Mouse (Mus musculus) heart, adult 2 months (tissue): ENCODE measurements around the gene Klhl36. TPM values are rescaled to one million over a fixed set of nuclear protein-coding genes. Genes with fewer than 3 reads are reported as not detected.

Experiments used
- DNase-seq, 2 experiments: peaks; one replicate each; pipeline ENCODE4 v3.0.0; 2021
- H3K27ac ChIP-seq: fragments of 200-600 bp; 2 replicates; pipeline ENCODE4 v1.8.1; 2022
- H3K27me3 ChIP-seq: fragments of 200-500 bp; 2 replicates; pipeline ENCODE4 v1.6.1; 2012; ENCODE audit warnings: mild to moderate bottlenecking, low read length, inconsistent platforms, mixed read lengths; ENCODE audit not compliant: control insufficient read depth, insufficient read depth
- H3K36me3 ChIP-seq: fragments of 200-500 bp; 2 replicates; pipeline ENCODE4 v1.6.1; 2012; ENCODE audit warnings: low read length, inconsistent platforms; ENCODE audit not compliant: control insufficient read depth, insufficient read depth
- H3K4me1 ChIP-seq: fragments of 200-500 bp; 2 replicates; pipeline ENCODE4 v1.6.1; 2011; ENCODE audit warnings: low read length; ENCODE audit not compliant: control insufficient read depth, insufficient read depth
- H3K4me3 ChIP-seq: fragments of 200-600 bp; 2 replicates; pipeline ENCODE4 v1.8.1; 2022
- H3K79me2 ChIP-seq: fragments of 200-500 bp; replicated peaks from 2 replicates; pipeline ENCODE4 v1.6.1; 2012; ENCODE audit warnings: mild to moderate bottlenecking, inconsistent platforms, low read length, moderate library complexity, mixed read lengths; ENCODE audit not compliant: control insufficient read depth, insufficient read depth
- H3K9ac ChIP-seq: fragments of 200-500 bp; 2 replicates; pipeline ENCODE4 v1.6.1; 2012; ENCODE audit warnings: low read depth, mild to moderate bottlenecking, control low read depth, inconsistent platforms, low read length, mixed read lengths
- CTCF ChIP-seq: fragments of 200-600 bp; IDR thresholded peaks from 2 replicates; pipeline ENCODE4 v1.8.1; 2022; ENCODE audit warnings: antibody characterized with exemption, mild to moderate bottlenecking, moderate library complexity
- EP300 ChIP-seq: fragments of 200-500 bp; IDR thresholded peaks from 2 replicates; pipeline ENCODE4 v1.6.1; 2011; ENCODE audit warnings: low read depth, low read length, control low read depth; ENCODE audit not compliant: insufficient read depth
- POLR2A ChIP-seq: fragments of 200-500 bp; IDR thresholded peaks from 2 replicates; pipeline ENCODE4 v1.6.1; 2011; ENCODE audit warnings: mild to moderate bottlenecking, low read depth, low read length, control low read depth; ENCODE audit not compliant: insufficient read depth
- WGBS: fragments of 180-500 bp; shearing (Covaris S2); methylation state at CpG from one replicate; pipeline ENCODE4 v1.1.7; 2018; 5-methylcytosine and 5-hydroxymethylcytosine counted together
- intact Hi-C: fragments of 180-260 bp; cut with DNase I; formaldehyde crosslinking; loops from one replicate; pipeline ENCODE4 v1.15.1; 2025
- polyA plus RNA-seq: library from polyadenylated mRNA; depleted of rRNA; stranded (reverse); fragments of >200 nt; gene quantifications from 2 replicates; pipeline ENCODE4 v1.2.3, GENCODE M21; 2012; rRNA removed
- total RNA-seq, 2 experiments: library from RNA; stranded (reverse); gene quantifications; 2 replicates each; pipeline ENCODE4 v1.2.3; 2021

The Klhl36 gene
- total and polyA plus RNA-seq, 3 experiments: 2.6 to 5.7 (median 2.7) TPM

DNA sequence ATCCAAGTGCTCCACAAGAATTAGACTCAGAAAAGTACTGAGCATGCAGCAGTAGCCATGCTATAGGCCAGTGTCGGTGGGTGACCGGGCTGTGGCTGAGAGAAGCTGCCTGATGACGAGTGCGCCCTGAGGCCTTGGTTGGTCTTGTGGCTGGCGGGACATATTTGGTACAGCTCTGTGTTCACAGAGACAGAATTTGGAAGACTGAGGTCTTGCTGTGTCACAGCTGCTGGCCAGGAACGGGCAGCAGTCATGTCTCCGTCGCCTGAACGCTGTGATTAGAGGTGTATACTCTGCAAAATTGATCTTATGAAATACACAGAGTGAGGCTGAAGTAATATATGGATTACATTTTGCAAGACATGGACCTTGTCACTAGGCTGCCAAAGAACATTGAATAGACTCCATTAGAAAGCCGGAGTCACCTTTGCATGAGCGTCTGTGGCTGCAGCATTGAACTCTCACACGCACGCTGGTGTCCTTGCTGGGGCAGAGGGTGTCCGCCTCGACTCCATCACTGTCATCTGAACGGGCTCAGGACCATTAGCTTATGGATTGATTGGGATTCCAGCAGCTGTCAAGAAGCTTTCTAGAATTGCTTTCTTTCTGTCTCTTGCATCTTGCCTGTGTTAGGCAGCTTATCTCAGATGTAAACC, 54.3 kb downstream of the Klhl36 start:
- intact Hi-C loops: no loop called here
- Histone ChIP-seq H3K9ac (no peak overlapping the region), H3K79me2 (peaks cover 6% of the 10 kb centered on the region), H3K36me3 (peaks cover 5% of the 10 kb centered on the region; the same call in 1 of the 2 replicates), H3K4me1 (peaks cover 10% of the 10 kb centered on the region), H3K27me3 (no peaks in the 10 kb centered on the region), H3K27ac (no peak overlapping the region), H3K4me3 (no peak overlapping the region)
- no peak for DNase-seq
- TF ChIP-seq POLR2A (no peak), EP300 (no peak), CTCF (no peak)
- WGBS: 69% methylated on average over 16 of the region's 16 CpGs

GRCm38 (mm10) chr8:119917415-119917814, 55.3 kb downstream of the Klhl36 start:
- peaks cover 11% of the 10 kb centered on the region for H3K4me1 ChIP-seq
- 86% methylated on average over 3 of the region's 3 CpGs for WGBS
- intact Hi-C loops: no loop called here
- no peak for DNase-seq
- H3K36me3 ChIP-seq: no peaks in the 10 kb centered on the region
- H3K4me3 ChIP-seq: no peak overlapping the region
- H3K27me3 ChIP-seq: no peaks in the 10 kb centered on the region
- TF ChIP-seq CTCF: no peak
- no peak for TF ChIP-seq POLR2A
- no peak for TF ChIP-seq EP300
- no peak overlapping the region for H3K9ac ChIP-seq
- H3K79me2 ChIP-seq: peaks cover 6% of the 10 kb centered on the region
- H3K27ac ChIP-seq: no peak overlapping the region

GRCm38 (mm10) chr8:119918155-119918567, 56.1 kb downstream of the Klhl36 start:
- H3K9ac ChIP-seq: no peak overlapping the region
- H3K4me1 ChIP-seq: peaks cover 9% of the 10 kb centered on the region
- H3K79me2 ChIP-seq: peaks cover 6% of the 10 kb centered on the region
- H3K27me3 ChIP-seq: no peaks in the 10 kb centered on the region
- no peak overlapping the region for H3K4me3 ChIP-seq
- intact Hi-C loops: no loop called here
- 14% methylated on average over 1 of the region's 1 CpGs for WGBS
- no peak overlapping the region for H3K27ac ChIP-seq
- no peaks in the 10 kb centered on the region for H3K36me3 ChIP-seq
- TF ChIP-seq CTCF (no peak), POLR2A (no peak), EP300 (no peak)
- no peak for DNase-seq

DNA sequence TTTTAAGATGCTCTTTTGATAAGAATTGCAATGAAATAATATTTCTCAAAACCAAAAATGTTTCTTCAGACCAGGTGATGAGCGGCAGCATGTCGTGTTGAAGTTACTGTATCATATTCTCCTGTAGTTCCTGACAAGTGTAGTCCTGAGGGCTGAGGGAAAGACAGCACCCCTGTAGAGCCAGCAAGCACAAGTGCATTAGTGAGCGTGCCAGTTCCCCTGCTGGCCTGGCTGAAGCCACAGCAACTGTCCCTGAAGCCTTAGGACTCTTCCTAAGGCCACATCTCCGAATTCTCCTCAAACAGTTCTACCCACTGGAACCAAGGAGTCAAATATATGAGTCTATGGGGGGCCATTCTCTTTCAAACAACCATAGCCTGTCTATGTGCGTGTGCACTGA, 61.2 kb downstream of the Klhl36 start:
- Histone ChIP-seq H3K4me3 (no peak overlapping the region), H3K79me2 (peaks cover 7% of the 10 kb centered on the region), H3K27ac (no peak overlapping the region), H3K36me3 (no peaks in the 10 kb centered on the region), H3K9ac (no peak overlapping the region), H3K27me3 (no peaks in the 10 kb centered on the region), H3K4me1 (peaks cover 8% of the 10 kb centered on the region)
- TF ChIP-seq POLR2A: no peak
- TF ChIP-seq EP300: no peak
- no peak for TF ChIP-seq CTCF
- intact Hi-C loops: no loop called here
- WGBS: 89% methylated on average over 5 of the region's 5 CpGs
- DNase-seq: no peak

- no peak overlapping the region for H3K4me3 ChIP-seq
- peaks cover 10% of the 10 kb centered on the region for H3K79me2 ChIP-seq
- 89% methylated on average over 4 of the region's 4 CpGs for WGBS
- H3K27me3 ChIP-seq: no peaks in the 10 kb centered on the region
- no peak for DNase-seq
- H3K4me1 ChIP-seq: peaks cover 8% of the 10 kb centered on the region
- no peak overlapping the region for H3K9ac ChIP-seq
- H3K36me3 ChIP-seq: no peaks in the 10 kb centered on the region
- H3K27ac ChIP-seq: no peak overlapping the region
- TF ChIP-seq CTCF (no peak), EP300 (no peak)
- intact Hi-C loops: loop anchor here (5.0 kb wide), 1 partner anchor 228 kb away; no protein-coding TSS in a partner anchor
These were observed 63.4 kb downstream of the Klhl36 start for GRCm38 (mm10) chr8:119925428-119925827.

DNA sequence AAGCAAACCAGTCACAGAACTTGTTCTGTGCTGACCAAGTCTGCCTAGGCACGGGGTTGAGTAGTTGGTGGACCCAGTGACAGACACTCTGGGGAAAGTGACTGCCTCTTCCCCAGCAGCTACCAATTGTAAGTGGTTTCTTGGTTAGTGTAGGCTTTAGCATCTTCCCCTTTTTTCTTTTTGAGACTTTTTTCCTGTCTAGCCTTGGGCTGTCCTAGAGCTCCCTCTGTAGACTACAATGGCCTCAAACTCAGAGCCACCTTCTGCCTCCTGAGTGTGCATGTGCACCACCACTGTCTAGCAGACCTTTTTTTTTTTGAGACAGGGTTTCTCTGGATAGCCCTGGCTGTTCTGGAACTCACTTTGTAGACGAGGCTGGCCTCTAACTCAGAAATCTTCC, 64.4 kb downstream of the Klhl36 start:
- WGBS: 83% methylated on average over 2 of the region's 2 CpGs
- intact Hi-C loops: loop anchor here (5.0 kb wide), 1 partner anchor 229 kb away; no protein-coding TSS in a partner anchor
- no peak overlapping the region for H3K27ac ChIP-seq

More for the DNA sequence above, 64.4 kb downstream of the Klhl36 start:
- Histone ChIP-seq H3K36me3 (no peaks in the 10 kb centered on the region), H3K27me3 (no peaks in the 10 kb centered on the region), H3K79me2 (peaks cover 11% of the 10 kb centered on the region), H3K4me1 (peaks cover 8% of the 10 kb centered on the region), H3K4me3 (no peak overlapping the region), H3K9ac (no peak overlapping the region)
- no peak for DNase-seq
- TF ChIP-seq EP300 (no peak), CTCF (peak; percentile 58)

Other genes with a start within 250 kb of the Klhl36 start
- not detected for gene Adad2, start 249.5 kb upstream of the Klhl36 start, total RNA-seq
- gene Adad2, start 249.5 kb upstream of the Klhl36 start, polyA plus RNA-seq: not detected in 2 replicates
- gene Kcng4, start 226.6 kb upstream of the Klhl36 start, total RNA-seq: under 1 TPM; 0.05 to 0.23 TPM
- 0.33 and 0.41 TPM in 2 replicates for gene Kcng4, start 226.6 kb upstream of the Klhl36 start, polyA plus RNA-seq
- 10 to 100 TPM; 27.9 to 33.2 TPM for gene Wfdc1, start 195.9 kb upstream of the Klhl36 start, total RNA-seq
- 39.0 and 41.4 TPM in 2 replicates for gene Wfdc1, start 195.9 kb upstream of the Klhl36 start, polyA plus RNA-seq
- under 1 TPM in 1 of 2 experiments, not detected in 1; 0.07 TPM for gene Atp2c2, start 162.3 kb upstream of the Klhl36 start, total RNA-seq
- 0.59 TPM in 1 of 2 replicates, not detected in the other for gene Atp2c2, start 162.3 kb upstream of the Klhl36 start, polyA plus RNA-seq
- 10 to 100 TPM; 11.3 TPM for gene Tldc1, start 83.8 kb upstream of the Klhl36 start, total RNA-seq
- 14.6 and 15.6 TPM in 2 replicates for gene Tldc1, start 83.8 kb upstream of the Klhl36 start, polyA plus RNA-seq
- gene Cotl1, start 21.7 kb upstream of the Klhl36 start, total RNA-seq: 10 to 100 TPM; 17.5 to 20.4 TPM
- gene Cotl1, start 21.7 kb upstream of the Klhl36 start, polyA plus RNA-seq: 16.5 and 23.2 TPM in 2 replicates
- gene Usp10, start 48.1 kb downstream of the Klhl36 start, total RNA-seq: 10 to 100 TPM; 41.9 to 49.8 TPM
- 51.1 and 58.6 TPM in 2 replicates for gene Usp10, start 48.1 kb downstream of the Klhl36 start, polyA plus RNA-seq
- 1 to 10 TPM in 1 of 2 experiments, not detected in 1; 1.8 TPM for gene Gm20388, start 48.6 kb downstream of the Klhl36 start, total RNA-seq
- 32.3 and 39.0 TPM in 2 replicates for gene Gm20388, start 48.6 kb downstream of the Klhl36 start, polyA plus RNA-seq
- gene Crispld2, start 130.2 kb downstream of the Klhl36 start, total RNA-seq: 10 to 100 TPM; 24.3 to 29.9 TPM
- gene Crispld2, start 130.2 kb downstream of the Klhl36 start, polyA plus RNA-seq: 30.3 and 47.5 TPM in 2 replicates
- 10 to 100 TPM; 34.2 to 35.4 TPM for gene Zdhhc7, start 239.2 kb downstream of the Klhl36 start, total RNA-seq
- 48.5 and 70.6 TPM in 2 replicates for gene Zdhhc7, start 239.2 kb downstream of the Klhl36 start, polyA plus RNA-seq